ENCODE assay signal across 8 mouse cellular contexts in genomic region chr16:23519771-23520170, GRCm38 (mm10). TPM values are rescaled to one million over a fixed set of nuclear protein-coding genes. Genes with fewer than 3 reads are reported as not detected.
DNase-seq lines count a peak whose midpoint lies in the region; ATAC-seq and TF ChIP-seq lines count a peak whose summit lies in the region.

No protein-coding gene starts in this region.

- no peaks in the 10 kb centered on the region for H3K9me3 ChIP-seq in forebrain, postnatal 0 days (ENCODE audit: low read length)
- no peaks in the 10 kb centered on the region for H3K9me3 ChIP-seq in liver, embryonic 13.5 days (replicated peaks)

- peak overlapping the region; percentile 92 for H3K27ac ChIP-seq in gastrocnemius, adult 2 months
- peak overlapping the region; percentile 91 for H3K27ac ChIP-seq in forebrain, postnatal 0 days (ENCODE audit: low read depth, low read length)
- H3K27ac ChIP-seq in liver, embryonic 13.5 days = peak overlapping the region; percentile 71
- H3K27ac ChIP-seq in thymus, adult 2 months (ENCODE audit: control insufficient read depth, insufficient read depth, low read length) = no peak overlapping the region

- no peaks in the 10 kb centered on the region for H3K27me3 ChIP-seq in forebrain, postnatal 0 days (ENCODE audit: insufficient read depth, low read length)
- H3K27me3 ChIP-seq in liver, embryonic 13.5 days = no peaks in the 10 kb centered on the region; the same call in 1 of the 2 replicates
- H3K27me3 ChIP-seq in thymus, adult 2 months (ENCODE audit: control insufficient read depth, insufficient read depth, low read length) = no peaks in the 10 kb centered on the region

- 3% methylated on average over 1 of the region's 1 CpGs for WGBS in forebrain, postnatal 0 days
- 9% methylated on average over 1 of the region's 1 CpGs for WGBS in liver, embryonic 13.5 days (ENCODE audit: insufficient replicate concordance)
- WGBS in thymus, adult 2 months = 3% methylated on average over 1 of the region's 1 CpGs

- H3K4me3 ChIP-seq in gastrocnemius, adult 2 months = peak overlapping the region; percentile 76
- peak overlapping the region; percentile 48 for H3K4me3 ChIP-seq in forebrain, postnatal 0 days (ENCODE audit: low read depth, low read length)
- peak overlapping the region; percentile 50 for H3K4me3 ChIP-seq in liver, embryonic 13.5 days (replicated peaks)
- H3K4me3 ChIP-seq in thymus, adult 2 months (ENCODE audit: control insufficient read depth, insufficient read depth, low read length) = no peak overlapping the region

- no peak for TF ChIP-seq POLR2A in thymus, adult 2 months (IDR thresholded peaks at IDR 0.05; ENCODE audit: control insufficient read depth, extremely low read depth, insufficient read depth, low read length, poor library complexity)

- no peaks in the 10 kb centered on the region for H3K36me3 ChIP-seq in forebrain, postnatal 0 days (ENCODE audit: insufficient read depth)
- no peaks in the 10 kb centered on the region for H3K36me3 ChIP-seq in liver, embryonic 13.5 days
- H3K36me3 ChIP-seq in thymus, adult 2 months (ENCODE audit: control insufficient read depth, insufficient read depth, low read length) = no peaks in the 10 kb centered on the region

- peak overlapping the region; percentile 71 for H3K9ac ChIP-seq in forebrain, postnatal 0 days
- peak overlapping the region; percentile 66 for H3K9ac ChIP-seq in liver, embryonic 13.5 days

- H3K4me2 ChIP-seq in forebrain, postnatal 0 days (ENCODE audit: low read depth) = peak overlapping the region; percentile 76
- H3K4me2 ChIP-seq in liver, embryonic 13.5 days = peak overlapping the region; percentile 49

- H3K4me1 ChIP-seq in forebrain, postnatal 0 days (ENCODE audit: insufficient read depth) = peaks cover 38% of the 10 kb centered on the region
- peaks cover 28% of the 10 kb centered on the region for H3K4me1 ChIP-seq in liver, embryonic 13.5 days (replicated peaks)
- peaks cover 3% of the 10 kb centered on the region; the same call in 1 of the 2 replicates for H3K4me1 ChIP-seq in thymus, adult 2 months (replicated peaks; ENCODE audit: control insufficient read depth, insufficient read depth, low read length)

- intact Hi-C loops in gastrocnemius, adult 2 months (cut with DNase I) = loop anchor here (2.0 kb wide), 1 partner anchor 21 kb away; no protein-coding TSS in a partner anchor

- ATAC-seq in forebrain, postnatal 0 days = no peak
- no peak for ATAC-seq in liver, embryonic 13.5 days (ENCODE audit: low read depth)

- no peak for DNase-seq in gastrocnemius, adult 2 months
- no peak for DNase-seq in gastrocnemius, postnatal 10 days
- DNase-seq in 3T3-L1 (ENCODE audit: low read depth, low spot score) = peak; percentile 57
- DNase-seq in forebrain, postnatal 0 days = peak; percentile 68
- DNase-seq in liver, embryonic 13.5 days = no peak
- no peak for DNase-seq in thymus, adult 2 months
- no peak for DNase-seq in urinary bladder, postnatal 4 days (ENCODE audit: low spot score in 2 of 2)
- DNase-seq in layer of hippocampus, postnatal 36 days = no peak

- TF ChIP-seq CTCF in gastrocnemius, adult 2 months (IDR thresholded peaks at IDR 0.05) = no peak
- TF ChIP-seq CTCF in forebrain, postnatal 0 days (IDR thresholded peaks at IDR 0.05; ENCODE audit: low read depth) = no peak
- no peak for TF ChIP-seq CTCF in thymus, adult 2 months (IDR thresholded peaks at IDR 0.05; ENCODE audit: borderline replicate concordance, control insufficient read depth, extremely low read depth, insufficient read depth, low read length, poor library complexity)

RNA-seq across cellular contexts. Expression of gene Rtp4, which starts 0.3 kb away (rescaled TPM):
- total RNA-seq in gastrocnemius, adult 2 months (2021) = 1 to 10 TPM in 1 of 2 experiments, under 1 TPM in 1; 0.79 to 1.8 TPM
- 1 to 10 TPM; 1.6 to 2.1 TPM for total RNA-seq in gastrocnemius, postnatal 10 days (2021)
- 7.3 and 7.4 TPM in 2 replicates for total RNA-seq in forebrain, postnatal 0 days (2014; rRNA removed)
- polyA plus RNA-seq in forebrain, postnatal 0 days (2015; fragmentation: Nextera tagmentation; extraction: Ambion mirVana) = 7.7 and 7.8 TPM in 2 replicates
- polyA plus RNA-seq in liver, embryonic 13.5 days (2015; fragmentation: Nextera tagmentation; extraction: Ambion mirVana) = 6.5 and 6.7 TPM in 2 replicates
- polyA plus RNA-seq in thymus, adult 2 months (2012; rRNA removed) = 35.0 and 39.1 TPM in 2 replicates
- total RNA-seq in layer of hippocampus, postnatal 36 days (2021) = 1 to 10 TPM; 1.4 to 2.0 TPM

RNA-seq across cellular contexts. Expression of gene Masp1, which starts 0.8 kb away (rescaled TPM):
- 10 to 100 TPM in 1 of 2 experiments, 1 to 10 TPM in 1; 7.7 to 18.7 TPM for total RNA-seq in gastrocnemius, adult 2 months (2021)
- 10 to 100 TPM; 14.0 to 14.7 TPM for total RNA-seq in gastrocnemius, postnatal 10 days (2021)
- 32.2 and 37.1 TPM in 2 replicates for total RNA-seq in forebrain, postnatal 0 days (2014; rRNA removed)
- 22.0 and 23.3 TPM in 2 replicates for polyA plus RNA-seq in forebrain, postnatal 0 days (2015; fragmentation: Nextera tagmentation; extraction: Ambion mirVana)
- polyA plus RNA-seq in liver, embryonic 13.5 days (2015; fragmentation: Nextera tagmentation; extraction: Ambion mirVana) = 14.3 and 17.8 TPM in 2 replicates
- polyA plus RNA-seq in thymus, adult 2 months (2012; rRNA removed) = 0.80 and 0.85 TPM in 2 replicates
- total RNA-seq in layer of hippocampus, postnatal 36 days (2021) = 10 to 100 TPM; 13.9 TPM

Comparison
In these comparisons a context has a peak if more than half of its experiments do, and no peak if none do; other contexts are left out.
1. DNase-seq: peak in 3T3-L1 (single experiment) and forebrain, postnatal 0 days (single experiment); none in gastrocnemius, adult 2 months (single experiment), gastrocnemius, postnatal 10 days (single experiment), liver, embryonic 13.5 days (single experiment), thymus, adult 2 months (single experiment), urinary bladder, postnatal 4 days (0 of 2) and layer of hippocampus, postnatal 36 days (0 of 2).